Comparison of ENCODE assay signal across 8 mouse cellular contexts in the genomic region with DNA sequence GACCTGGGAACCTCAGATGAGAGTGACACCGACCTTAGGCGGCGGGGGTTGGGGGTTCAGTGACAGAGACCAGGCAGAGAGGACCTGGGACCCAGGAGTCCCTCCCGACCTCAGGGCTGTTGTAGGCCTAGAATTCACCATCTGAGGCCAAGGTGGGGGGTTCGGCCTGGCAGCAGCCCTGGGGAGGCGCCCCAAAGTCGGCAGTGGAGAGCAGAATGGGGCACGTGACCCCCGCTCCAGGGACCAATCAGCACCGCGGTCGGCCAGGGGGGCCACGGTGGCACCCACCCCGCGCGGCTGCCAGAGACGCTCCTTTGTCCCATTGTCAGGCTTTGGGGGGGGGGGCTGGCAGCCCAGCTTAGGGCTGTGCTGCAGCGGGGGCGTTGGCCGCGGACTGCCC. TPM values are rescaled to one million over a fixed set of nuclear protein-coding genes. Genes with fewer than 3 reads are reported as not detected.
A peak's percentile ranks its signal among the peaks of the same experiment; 100 is the strongest.
DNase-seq lines count a peak whose midpoint lies in the region; ATAC-seq and TF ChIP-seq lines count a peak whose summit lies in the region.

No protein-coding gene starts in this region.

- WGBS in kidney, postnatal 0 days, result 15% methylated on average over 18 of the region's 21 CpGs
- 5% methylated on average over 14 of the region's 21 CpGs for WGBS in forebrain, postnatal 0 days
- 3% methylated on average over 20 of the region's 21 CpGs for WGBS in midbrain, embryonic 11.5 days

- peaks cover 16% of the 10 kb centered on the region for H3K27me3 ChIP-seq in kidney, postnatal 0 days (ENCODE audit: insufficient read depth, low read length)
- H3K27me3 ChIP-seq in forebrain, postnatal 0 days (ENCODE audit: insufficient read depth, low read length), result no peaks in the 10 kb centered on the region
- H3K27me3 ChIP-seq in midbrain, embryonic 11.5 days (ENCODE audit: control insufficient read depth, insufficient read depth, low read length), result peaks cover 37% of the 10 kb centered on the region

- H3K4me2 ChIP-seq in kidney, postnatal 0 days (ENCODE audit: low read length), result peak overlapping the region; percentile 98
- peak overlapping the region; percentile 71 for H3K4me2 ChIP-seq in forebrain, postnatal 0 days (ENCODE audit: low read depth)
- peak overlapping the region; percentile 96 for H3K4me2 ChIP-seq in midbrain, embryonic 11.5 days

- ATAC-seq in kidney, postnatal 0 days (replicated peaks; ENCODE audit: low FRiP score, low read depth), result no peak
- peak; percentile 47 for ATAC-seq in forebrain, postnatal 0 days
- ATAC-seq in midbrain, embryonic 11.5 days (ENCODE audit: low FRiP score), result peak; percentile 25; the same call in 1 of the 2 replicates

- peaks cover 26% of the 10 kb centered on the region for H3K4me1 ChIP-seq in kidney, postnatal 0 days (replicated peaks; ENCODE audit: insufficient read depth, low read length)
- H3K4me1 ChIP-seq in forebrain, postnatal 0 days (ENCODE audit: insufficient read depth), result peaks cover 6% of the 10 kb centered on the region; the same call in 1 of the 2 replicates
- H3K4me1 ChIP-seq in midbrain, embryonic 11.5 days (ENCODE audit: control insufficient read depth, insufficient read depth, low read length), result peaks cover 26% of the 10 kb centered on the region

- TF ChIP-seq CTCF in kidney, postnatal 0 days (IDR thresholded peaks at IDR 0.05; ENCODE audit: low read depth), result no peak
- no peak for TF ChIP-seq CTCF in forebrain, postnatal 0 days (IDR thresholded peaks at IDR 0.05; ENCODE audit: low read depth)

- H3K9me3 ChIP-seq in kidney, postnatal 0 days (replicated peaks; ENCODE audit: low read length), result no peaks in the 10 kb centered on the region
- no peaks in the 10 kb centered on the region for H3K9me3 ChIP-seq in forebrain, postnatal 0 days (ENCODE audit: low read length)
- no peaks in the 10 kb centered on the region for H3K9me3 ChIP-seq in midbrain, embryonic 11.5 days (ENCODE audit: control insufficient read depth, low read length)

- no peak overlapping the region for H3K9ac ChIP-seq in kidney, postnatal 0 days (ENCODE audit: low read depth, low read length)
- H3K9ac ChIP-seq in forebrain, postnatal 0 days, result peak overlapping the region; percentile 96
- peak overlapping the region; percentile 69 for H3K9ac ChIP-seq in midbrain, embryonic 11.5 days (ENCODE audit: low read length)

- peak overlapping the region; percentile 54 for H3K4me3 ChIP-seq in kidney, postnatal 0 days (replicated peaks; ENCODE audit: low read depth, low read length)
- peak overlapping the region; percentile 95 for H3K4me3 ChIP-seq in forebrain, postnatal 0 days (ENCODE audit: low read depth, low read length)
- H3K4me3 ChIP-seq in midbrain, embryonic 11.5 days (ENCODE audit: low read depth, low read length), result peak overlapping the region; percentile 67

- H3K27ac ChIP-seq in kidney, postnatal 0 days, result no peak overlapping the region
- 0 out of 2 replicates have a peak overlapping the region, but pooled peaks have one; percentile 82 for H3K27ac ChIP-seq in forebrain, postnatal 0 days (ENCODE audit: low read depth, low read length)
- H3K27ac ChIP-seq in midbrain, embryonic 11.5 days (ENCODE audit: low read depth, low read length), result no peak overlapping the region

- no peak for DNase-seq in kidney, postnatal 0 days (ENCODE audit: low spot score)
- DNase-seq in kidney, postnatal 25 days, result no peak
- DNase-seq in cerebellum, adult 9-11 months, result peak; percentile 73
- DNase-seq in forebrain, postnatal 0 days, result peak; percentile 64
- DNase-seq in midbrain, embryonic 11.5 days (ENCODE audit: low spot score, missing footprints), result no peak
- DNase-seq in urinary bladder, postnatal 25 days (ENCODE audit: low spot score), result no peak
- no peak for DNase-seq in kidney, adult 18-20 months
- DNase-seq in ovary, adult 18-20 months (ENCODE audit: low spot score), result no peak

- H3K36me3 ChIP-seq in kidney, postnatal 0 days (ENCODE audit: insufficient read depth, low read length), result no peaks in the 10 kb centered on the region
- 0 out of 2 replicates have a peak, but pooled peaks cover 5% of the 10 kb centered on the region for H3K36me3 ChIP-seq in forebrain, postnatal 0 days (ENCODE audit: insufficient read depth)
- no peaks in the 10 kb centered on the region for H3K36me3 ChIP-seq in midbrain, embryonic 11.5 days (ENCODE audit: control insufficient read depth, insufficient read depth, low read length)

RNA-seq across cellular contexts. Expression of a gene that starts 0.8 kb away (rescaled TPM):
- polyA plus RNA-seq in kidney, postnatal 0 days (2015; fragmentation: Nextera tagmentation; extraction: Ambion mirVana), result 0.87 and 1.2 TPM in 2 replicates
- 71.0 and 76.4 TPM in 2 replicates for total RNA-seq in forebrain, postnatal 0 days (2014; rRNA removed)
- 15.6 and 18.1 TPM in 2 replicates for polyA plus RNA-seq in forebrain, postnatal 0 days (2015; fragmentation: Nextera tagmentation; extraction: Ambion mirVana)
- polyA plus RNA-seq in midbrain, embryonic 11.5 days (2014; fragmentation: Nextera tagmentation; extraction: Ambion mirVana), result 1.9 TPM in 2 replicates

RNA-seq across cellular contexts. Expression of a gene that starts 17.6 kb away (rescaled TPM):
- polyA plus RNA-seq in kidney, postnatal 0 days (2015; fragmentation: Nextera tagmentation; extraction: Ambion mirVana), result 1.7 and 1.9 TPM in 2 replicates
- not detected in 2 replicates for total RNA-seq in forebrain, postnatal 0 days (2014; rRNA removed)
- polyA plus RNA-seq in forebrain, postnatal 0 days (2015; fragmentation: Nextera tagmentation; extraction: Ambion mirVana), result 0.33 and 0.46 TPM in 2 replicates
- polyA plus RNA-seq in midbrain, embryonic 11.5 days (2014; fragmentation: Nextera tagmentation; extraction: Ambion mirVana), result 0.15 TPM in 1 of 2 replicates, not detected in the other

RNA-seq across cellular contexts. Expression of a gene that starts 22.0 kb away (rescaled TPM):
- polyA plus RNA-seq in kidney, postnatal 0 days (2015; fragmentation: Nextera tagmentation; extraction: Ambion mirVana), result 1.2 and 1.3 TPM in 2 replicates
- total RNA-seq in forebrain, postnatal 0 days (2014; rRNA removed), result 2.7 and 3.2 TPM in 2 replicates
- 2.4 and 3.9 TPM in 2 replicates for polyA plus RNA-seq in forebrain, postnatal 0 days (2015; fragmentation: Nextera tagmentation; extraction: Ambion mirVana)
- 0.07 TPM in 1 of 2 replicates, not detected in the other for polyA plus RNA-seq in midbrain, embryonic 11.5 days (2014; fragmentation: Nextera tagmentation; extraction: Ambion mirVana)

RNA-seq across cellular contexts. Expression of a gene that starts 22.9 kb away (rescaled TPM):
- 7.4 and 7.8 TPM in 2 replicates for polyA plus RNA-seq in kidney, postnatal 0 days (2015; fragmentation: Nextera tagmentation; extraction: Ambion mirVana)
- 11.0 and 12.8 TPM in 2 replicates for total RNA-seq in forebrain, postnatal 0 days (2014; rRNA removed)
- polyA plus RNA-seq in forebrain, postnatal 0 days (2015; fragmentation: Nextera tagmentation; extraction: Ambion mirVana), result 8.6 TPM in 2 replicates
- polyA plus RNA-seq in midbrain, embryonic 11.5 days (2014; fragmentation: Nextera tagmentation; extraction: Ambion mirVana), result 5.8 and 7.7 TPM in 2 replicates

RNA-seq across cellular contexts. Expression of a gene that starts 29.8 kb away (rescaled TPM):
- polyA plus RNA-seq in kidney, postnatal 0 days (2015; fragmentation: Nextera tagmentation; extraction: Ambion mirVana), result 0.08 and 0.09 TPM in 2 replicates
- total RNA-seq in forebrain, postnatal 0 days (2014; rRNA removed), result 0.08 and 0.52 TPM in 2 replicates
- polyA plus RNA-seq in forebrain, postnatal 0 days (2015; fragmentation: Nextera tagmentation; extraction: Ambion mirVana), result 0.02 TPM in 1 of 2 replicates, not detected in the other
- polyA plus RNA-seq in midbrain, embryonic 11.5 days (2014; fragmentation: Nextera tagmentation; extraction: Ambion mirVana), result 0.05 and 0.07 TPM in 2 replicates

Comparison
In these comparisons a context has a peak if more than half of its experiments do, and no peak if none do; other contexts are left out.
1. DNase-seq: peak in cerebellum, adult 9-11 months (single experiment) and forebrain, postnatal 0 days (single experiment); none in kidney, postnatal 0 days (single experiment), kidney, postnatal 25 days (0 of 2), midbrain, embryonic 11.5 days (single experiment), urinary bladder, postnatal 25 days (single experiment), kidney, adult 18-20 months (single experiment) and ovary, adult 18-20 months (single experiment).
2. Peak in every context shown above with its lines, with median percentiles within 50 percentile points of each other: H3K4me2 ChIP-seq and H3K4me3 ChIP-seq.